Mouse (Mus musculus) right cerebral cortex, adult 18-20 months (tissue): ENCODE results near the gene Spock1.
"Not testable (repeated sequence)": the region's sequence is repeated elsewhere in the genome, so short reads cannot be mapped to it uniquely, and the experiment has no call there.

Experiments
- DNase-seq: peaks from one replicate; pipeline ENCODE4 v3.0.0; 2022; ENCODE audit warnings: mixed read lengths

The Spock1 gene

DNA sequence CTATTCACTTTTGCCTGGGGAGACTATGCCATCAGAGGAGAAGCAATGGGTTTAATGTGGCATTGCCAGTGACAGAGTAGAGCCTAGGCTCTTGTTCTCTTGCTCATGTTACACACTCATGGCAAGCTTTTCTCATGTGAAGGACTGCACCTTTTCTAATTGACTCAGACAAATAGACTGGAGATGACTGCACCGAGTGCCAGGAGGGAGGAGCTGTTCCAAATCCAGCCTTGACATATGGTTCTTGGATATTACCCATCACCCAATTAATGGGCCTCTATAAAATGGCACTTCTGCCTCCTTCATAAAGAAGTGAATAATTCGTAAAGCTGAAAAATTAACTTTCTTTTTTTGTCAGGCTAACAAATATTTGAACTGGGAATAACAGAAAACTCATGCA, 259.3 kb downstream of the Spock1 start:
- DNase-seq = no peak

DNA sequence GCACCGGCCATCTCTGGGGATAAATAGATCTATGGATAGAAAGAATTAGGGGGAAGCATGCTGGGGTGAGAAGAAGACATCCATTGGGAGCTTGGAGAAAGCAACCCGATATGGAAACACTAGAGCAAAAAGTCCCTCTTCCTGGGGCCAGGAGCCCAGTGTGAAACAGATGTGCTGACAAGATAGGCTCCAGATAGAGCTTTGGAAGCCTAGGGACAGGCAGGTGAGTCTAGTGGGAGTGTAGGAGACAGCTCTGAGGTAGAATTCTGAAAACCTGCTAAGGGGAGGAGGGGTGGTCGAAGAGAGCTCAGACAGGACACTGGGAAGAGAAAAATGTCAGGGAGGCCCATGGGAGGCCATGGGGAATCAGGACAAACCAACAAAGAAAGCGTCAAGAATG, 260.7 kb downstream of the Spock1 start:
- no peak for DNase-seq

- no peak for DNase-seq
These were observed 265.1 kb downstream of the Spock1 start for GRCm38 (mm10) chr13:57643036-57643435.

GRCm38 (mm10) chr13:57641649-57642048, 266.5 kb downstream of the Spock1 start:
- no peak for DNase-seq

DNA sequence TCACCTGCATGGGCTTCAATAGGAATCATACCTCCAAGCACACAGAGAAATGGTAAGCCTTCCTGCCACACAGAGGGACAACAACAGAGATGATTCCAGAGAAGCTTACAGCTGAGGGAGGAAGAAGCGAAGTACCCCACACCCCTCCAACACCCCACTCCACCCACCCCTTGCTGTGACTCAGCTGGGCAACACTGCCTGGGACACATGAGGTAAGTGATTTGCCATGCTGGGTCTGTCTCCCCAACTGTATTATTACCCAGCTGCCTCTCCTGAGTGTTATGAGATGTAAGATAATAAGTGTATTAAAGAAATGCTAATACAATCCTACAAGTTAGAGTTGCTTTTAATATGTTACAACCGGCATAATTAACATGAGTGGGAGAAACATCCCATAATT, 267.2 kb downstream of the Spock1 start:
- DNase-seq = no peak

DNA sequence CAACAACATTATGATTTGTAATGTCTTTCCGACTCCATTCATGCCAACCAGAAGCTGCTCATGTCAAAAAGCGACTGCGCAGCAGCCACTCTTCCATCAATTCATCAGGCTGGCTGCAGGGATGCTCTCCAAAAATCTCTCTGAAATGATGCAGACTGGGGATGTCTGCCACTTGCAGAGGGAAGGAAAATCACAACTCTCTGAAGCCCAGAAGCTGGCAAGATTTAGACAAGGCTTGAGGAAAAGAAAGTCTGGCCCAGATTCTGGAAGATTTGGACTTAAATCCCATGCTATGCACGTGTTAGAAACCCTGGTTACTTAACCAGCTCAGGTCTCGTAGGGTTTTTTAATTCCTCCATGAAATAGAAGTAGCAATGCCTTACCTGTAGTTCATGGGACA, 269.3 kb downstream of the Spock1 start:
- peak; percentile 60 for DNase-seq

- DNase-seq = peak; percentile 54
These were observed 270.5 kb downstream of the Spock1 start for GRCm38 (mm10) chr13:57637606-57638132.

GRCm38 (mm10) chr13:57637080-57637572, 271.0 kb downstream of the Spock1 start:
- peak; percentile 31 for DNase-seq

DNA sequence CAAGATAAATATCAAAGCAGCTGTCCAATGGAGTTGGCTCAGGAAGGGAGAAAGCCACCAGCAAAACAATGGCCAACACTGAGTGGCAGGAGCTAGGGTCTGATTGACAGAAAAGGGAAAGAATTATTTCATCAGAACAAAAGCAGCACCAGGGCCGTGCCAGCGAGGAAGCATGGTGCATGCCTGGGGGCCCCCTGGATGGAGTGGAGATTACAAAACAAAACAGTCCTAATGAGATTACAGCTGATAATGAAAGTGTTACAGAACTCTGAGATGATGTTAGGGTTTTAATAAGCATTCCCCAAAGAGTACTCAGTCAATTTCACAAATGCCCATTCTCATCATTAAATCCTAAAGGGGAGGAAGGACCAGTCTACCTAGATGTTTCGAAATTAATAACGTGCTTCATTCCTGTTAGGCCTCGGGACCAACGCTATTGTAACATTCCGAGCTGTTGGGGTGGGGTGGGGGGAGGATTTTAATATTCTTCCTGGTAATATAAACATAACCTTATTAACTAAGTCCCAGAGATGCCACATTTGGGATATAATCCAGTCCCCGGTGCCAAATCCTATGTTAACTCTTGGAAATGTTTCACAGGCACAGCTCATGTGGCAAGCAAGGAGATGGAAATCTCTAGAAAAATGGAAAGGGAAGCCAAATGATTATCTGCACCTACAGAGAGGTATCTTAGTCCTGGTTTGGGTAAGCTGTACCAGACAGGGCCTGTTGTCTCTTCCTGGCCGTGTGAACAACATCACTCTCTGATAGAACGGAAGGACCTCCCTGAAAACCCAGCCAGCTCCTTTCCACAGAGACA, 271.7 kb downstream of the Spock1 start:
- DNase-seq = no peak

- DNase-seq = no peak
These were observed 277.6 kb downstream of the Spock1 start for GRCm38 (mm10) chr13:57630532-57630931.

GRCm38 (mm10) chr13:57628218-57628617, 279.9 kb downstream of the Spock1 start:
- DNase-seq = no peak

DNA sequence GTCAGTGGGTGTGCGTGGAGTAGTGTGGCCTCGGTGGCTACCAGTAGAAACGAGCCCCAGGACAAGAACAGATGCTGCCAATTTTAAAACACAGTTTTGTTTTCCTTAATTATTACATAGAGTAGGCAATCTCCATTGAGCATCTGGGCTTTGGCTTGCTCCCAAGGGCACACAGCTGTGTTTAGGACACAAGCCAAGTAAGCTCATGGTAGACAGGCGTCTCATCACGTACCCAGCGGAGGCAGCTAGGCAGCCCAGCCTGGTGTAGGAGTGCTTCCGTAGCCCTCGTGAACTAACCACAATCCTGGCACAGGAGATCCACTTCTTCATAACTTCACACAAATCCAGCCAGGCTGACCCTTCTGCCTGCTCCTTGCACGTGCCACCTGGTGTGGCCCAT, 281.7 kb downstream of the Spock1 start:
- DNase-seq = no peak

- DNase-seq = no peak
These were observed 284.1 kb downstream of the Spock1 start for GRCm38 (mm10) chr13:57623909-57624481.

DNA sequence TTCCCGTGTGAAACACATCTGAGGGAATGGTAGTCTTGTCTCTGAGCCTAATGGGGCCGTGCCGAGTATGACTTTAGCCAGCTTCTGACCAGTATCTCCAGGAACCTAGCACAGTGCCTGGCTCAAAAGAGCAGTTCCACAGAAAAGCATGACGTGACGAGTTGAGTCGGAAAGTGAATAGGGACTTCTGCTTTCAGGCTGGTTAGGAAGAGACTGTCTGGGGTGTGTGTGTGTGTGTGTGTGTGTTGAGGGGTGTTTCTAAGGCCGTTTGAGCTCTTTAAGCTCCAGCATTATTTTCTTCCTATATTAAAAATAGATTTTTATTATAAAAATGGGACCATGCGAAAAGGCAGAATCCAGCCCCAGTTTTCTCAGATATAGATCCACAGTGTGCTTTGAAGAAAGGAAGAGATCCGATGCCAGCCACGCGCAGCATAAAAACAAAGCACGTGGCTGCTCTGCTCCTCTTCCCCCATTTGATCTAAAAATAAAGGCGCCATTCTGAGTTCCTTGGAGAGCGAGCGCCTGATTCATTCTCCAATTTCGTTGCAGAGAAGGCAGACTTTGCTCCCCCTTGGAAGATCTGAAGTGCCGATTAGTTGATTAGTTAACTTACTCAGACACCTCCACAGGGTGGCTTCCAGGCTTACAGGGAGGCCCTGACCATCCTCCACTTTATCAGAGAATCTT, 288.9 kb downstream of the Spock1 start:
- peak; percentile 88 for DNase-seq

DNA sequence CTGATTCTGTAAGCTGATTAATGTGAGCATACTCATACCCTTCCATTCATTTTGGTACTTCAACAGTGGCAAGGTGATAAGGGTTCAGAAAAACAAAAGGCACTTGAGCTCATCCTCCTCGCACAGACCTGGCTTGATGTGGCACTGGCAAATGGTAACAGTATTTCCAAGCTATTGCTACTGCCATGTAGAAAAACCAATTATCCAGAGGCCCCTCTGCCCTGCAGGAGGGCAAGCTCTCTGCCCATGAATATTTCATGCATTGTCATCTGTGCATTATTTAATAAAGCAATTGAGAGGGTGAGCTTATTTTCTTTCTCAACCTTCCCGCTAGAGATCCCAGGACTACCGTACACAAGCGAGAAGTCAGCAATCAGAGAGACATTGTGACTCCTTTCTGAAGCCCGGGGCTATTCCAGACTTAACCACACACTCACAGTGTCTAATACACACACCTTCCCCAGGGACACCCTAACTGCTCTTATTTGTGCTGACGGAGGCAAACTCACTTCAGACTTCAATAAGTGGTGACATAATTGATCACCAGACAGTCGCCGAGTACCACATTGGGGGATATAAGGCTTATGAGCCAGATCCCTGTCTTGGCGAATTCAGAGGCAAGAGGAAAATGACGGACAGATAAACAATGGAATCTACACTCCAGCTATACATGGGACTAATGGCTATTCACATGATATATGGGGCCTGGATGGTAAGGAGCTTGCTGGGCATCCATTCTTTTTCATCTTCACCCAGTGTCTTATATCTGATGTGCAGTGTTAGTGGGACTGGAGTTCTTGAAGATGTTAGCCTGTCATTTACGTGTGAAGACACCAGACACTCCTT, 296.6 kb downstream of the Spock1 start:
- DNase-seq = no peak

DNA sequence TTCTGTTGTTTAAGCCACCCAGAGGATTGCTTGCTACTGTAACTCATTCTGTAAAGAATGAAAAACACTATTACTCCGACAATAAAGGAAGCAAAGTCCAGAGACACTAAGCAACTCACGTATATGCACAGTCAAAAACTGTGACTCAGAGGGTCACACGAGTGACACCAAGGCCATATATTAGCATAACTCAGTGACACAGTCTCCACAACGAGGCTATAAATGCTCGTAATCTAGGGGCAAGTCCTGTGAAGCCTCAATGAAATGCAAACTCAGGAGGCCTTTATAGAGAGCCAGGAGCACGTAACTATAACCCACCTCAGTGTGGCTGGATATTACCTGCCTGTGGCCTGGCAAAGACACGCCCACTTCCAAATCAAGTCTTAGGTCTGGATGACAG, 298.2 kb downstream of the Spock1 start:
- no peak for DNase-seq

DNA sequence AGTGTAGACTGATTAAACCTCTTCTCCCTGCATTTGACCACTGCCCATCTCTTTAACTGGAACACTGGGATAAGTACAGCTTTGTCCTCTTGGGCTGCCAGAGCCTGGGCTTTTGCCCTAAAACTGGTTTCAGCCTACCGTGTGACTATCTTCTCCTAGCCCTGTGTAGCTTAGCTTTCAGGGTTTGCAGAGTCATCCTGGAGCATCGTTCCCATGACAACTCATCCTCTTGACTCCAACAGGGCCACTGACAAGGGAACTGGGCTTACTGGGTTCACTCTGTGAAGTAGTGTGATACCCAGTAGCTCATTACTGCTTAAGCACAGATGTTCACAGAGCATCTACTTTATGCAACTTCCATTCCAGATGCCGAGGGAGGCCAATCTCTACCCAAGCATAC, 303.7 kb downstream of the Spock1 start:
- DNase-seq = no peak

- DNase-seq = no peak
These were observed 304.9 kb downstream of the Spock1 start for GRCm38 (mm10) chr13:57603226-57603625.

GRCm38 (mm10) chr13:57595761-57596051, 312.4 kb downstream of the Spock1 start:
- no peak for DNase-seq

DNA sequence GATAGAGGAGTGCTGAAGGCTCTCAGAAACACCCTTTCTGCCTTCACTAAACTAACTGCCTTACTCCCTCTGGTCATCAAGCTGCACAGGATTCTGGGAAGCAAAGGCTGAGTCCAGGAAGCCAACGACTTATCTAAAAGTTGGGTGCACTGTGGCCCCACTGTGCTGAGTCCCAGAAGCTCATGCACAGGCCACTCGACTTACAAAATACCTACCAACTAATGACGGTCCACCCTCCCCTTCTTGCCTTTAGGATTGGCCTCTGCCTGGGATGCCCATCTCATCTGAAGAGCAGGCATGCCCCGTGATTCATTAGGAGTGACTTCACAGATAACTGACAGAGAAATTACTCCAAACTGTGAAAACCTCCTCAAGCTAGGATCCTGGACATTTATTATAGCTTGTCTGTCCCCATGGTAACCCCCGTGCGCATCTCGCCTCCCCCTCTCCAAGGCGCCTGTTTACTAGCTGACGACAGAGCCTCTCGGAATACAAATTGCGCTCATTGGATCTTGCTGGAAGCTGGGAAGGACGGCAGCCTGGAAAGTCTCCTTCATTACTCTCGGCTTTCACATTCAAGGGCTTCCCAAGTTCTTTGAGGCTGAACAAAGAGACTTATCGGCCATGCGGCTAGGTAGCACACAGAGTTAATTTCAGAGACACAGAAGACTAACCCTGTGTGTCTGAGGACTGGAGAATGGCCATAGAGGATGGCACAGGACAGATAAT, 312.9 kb downstream of the Spock1 start:
- DNase-seq = peak; percentile 73

GRCm38 (mm10) chr13:57589338-57589914, 318.7 kb downstream of the Spock1 start:
- not testable (repeated sequence) for DNase-seq
